Mouse (Mus musculus) ES-Bruce4 (cell line): Measurements from ENCODE around the gene Sptbn1. TPM values are rescaled to one million over a fixed set of nuclear protein-coding genes. Genes with fewer than 3 reads are reported as not detected.

Experiments
- H3K27ac ChIP-seq: 2 replicates; pipeline ENCODE4 v1.5.1; 2012; ENCODE audit warnings: low read length, inconsistent platforms; ENCODE audit not compliant: insufficient read depth
- H3K27me3 ChIP-seq: 2 replicates; pipeline ENCODE4 v1.6.1; 2012; ENCODE audit warnings: mild to moderate bottlenecking, low read length, inconsistent platforms; ENCODE audit not compliant: control insufficient read depth, poor library complexity, insufficient read depth, severe bottlenecking
- H3K36me3 ChIP-seq: 2 replicates; pipeline ENCODE4 v1.6.1; 2012; ENCODE audit warnings: inconsistent platforms, mild to moderate bottlenecking, low read length, moderate library complexity; ENCODE audit not compliant: control insufficient read depth, poor library complexity, insufficient read depth, severe bottlenecking
- H3K4me1 ChIP-seq: one replicate; pipeline ENCODE4 v1.8.1; 2011; ENCODE audit warnings: low read length; ENCODE audit not compliant: control insufficient read depth, insufficient read depth
- H3K4me3 ChIP-seq: 2 replicates; pipeline ENCODE4 v1.5.1; 2011; ENCODE audit warnings: low read depth, mild to moderate bottlenecking, low read length
- H3K9ac ChIP-seq: 2 replicates; pipeline ENCODE4 v1.6.1; 2012; ENCODE audit warnings: low read depth, mild to moderate bottlenecking, inconsistent platforms; ENCODE audit not compliant: poor library complexity, severe bottlenecking
- H3K9me3 ChIP-seq: replicated peaks from 2 replicates; pipeline ENCODE4 v1.6.1; 2012; ENCODE audit warnings: mild to moderate bottlenecking, low read length, inconsistent platforms; ENCODE audit not compliant: control insufficient read depth, poor library complexity, insufficient read depth, severe bottlenecking
- CTCF ChIP-seq: IDR thresholded peaks from one replicate; pipeline ENCODE4 v1.8.1; 2011; ENCODE audit warnings: low read depth, low read length
- EP300 ChIP-seq: IDR thresholded peaks from 2 replicates; pipeline ENCODE4 v1.6.1; 2011; ENCODE audit warnings: low read depth, low read length; ENCODE audit not compliant: insufficient read depth
- POLR2A ChIP-seq: IDR thresholded peaks from one replicate; pipeline ENCODE4 v1.8.1; 2011; ENCODE audit warnings: low read length; ENCODE audit not compliant: insufficient read depth
- polyA plus RNA-seq: library from polyadenylated mRNA; stranded (reverse); fragments of >200 nt; gene quantifications from 2 replicates; pipeline ENCODE4 v1.2.4, GENCODE M21; 2011; ENCODE audit warnings: low read depth; ENCODE audit not compliant: missing spikeins, insufficient read depth, insufficient read length

The Sptbn1 gene
- polyA plus RNA-seq, 1 experiment = 147 TPM

GRCm38 (mm10) chr11:30268648-30269375 lies 837 bp upstream of the Sptbn1 start:
- Histone ChIP-seq H3K9ac (peak overlapping the region; percentile 77), H3K27me3 (peaks cover 4% of the 10 kb centered on the region), H3K4me3 (peak overlapping the region; percentile 67), H3K27ac (no peak overlapping the region), H3K36me3 (no peaks in the 10 kb centered on the region), H3K4me1 (no peaks in the 10 kb centered on the region), H3K9me3 (no peaks in the 10 kb centered on the region)
- TF ChIP-seq EP300 (no peak), POLR2A (no peak), CTCF (no peak)

DNA sequence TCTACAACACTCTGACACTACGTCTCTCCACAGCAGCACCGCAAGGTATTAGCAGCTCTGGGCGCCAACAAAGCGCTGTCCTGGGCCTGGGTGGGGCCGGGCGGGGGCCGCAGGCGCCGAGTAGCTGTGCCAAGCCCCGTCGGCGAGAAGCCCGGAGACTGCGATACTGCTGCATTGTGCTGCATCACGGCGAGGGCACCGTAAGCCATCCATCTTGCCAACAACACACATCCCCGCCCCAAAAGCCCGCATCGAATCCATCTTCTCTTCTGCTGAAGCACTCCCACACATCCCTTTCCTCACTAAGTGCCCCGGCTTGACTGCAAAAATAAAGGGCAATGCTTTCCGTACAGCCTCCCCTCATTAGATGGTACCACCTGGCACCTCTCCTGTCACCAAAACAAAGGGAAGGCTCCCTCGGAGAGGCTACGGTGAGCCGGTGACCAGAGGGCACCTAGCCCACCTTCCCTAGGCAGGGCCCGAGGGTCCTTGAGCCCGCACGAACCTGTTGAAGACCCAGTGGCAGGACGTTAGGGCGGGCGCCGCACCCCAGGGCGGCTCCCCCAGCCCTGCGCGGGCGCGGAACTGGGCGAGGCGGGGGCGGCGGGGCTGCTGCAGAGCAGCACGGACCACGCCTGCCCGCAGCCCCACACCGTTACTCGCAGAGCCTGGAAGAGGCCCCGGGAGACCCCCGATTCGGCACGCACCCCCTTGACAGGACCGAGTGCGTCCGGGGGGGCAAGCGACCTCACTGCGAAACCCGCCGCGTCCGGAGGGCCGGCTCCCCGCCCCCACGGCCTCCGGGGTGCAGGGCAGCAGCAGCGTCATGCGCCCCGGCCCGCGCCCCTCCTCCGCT lies 711 bp downstream of the Sptbn1 start:
- peak overlapping the region; percentile 92 for H3K4me3 ChIP-seq
- no peak overlapping the region for H3K27ac ChIP-seq
- no peaks in the 10 kb centered on the region for H3K36me3 ChIP-seq
- TF ChIP-seq POLR2A (no peak), CTCF (no peak), EP300 (no peak)
- peaks cover 4% of the 10 kb centered on the region for H3K27me3 ChIP-seq
- peak overlapping the region; percentile 77 for H3K9ac ChIP-seq
- no peaks in the 10 kb centered on the region for H3K9me3 ChIP-seq
- no peaks in the 10 kb centered on the region for H3K4me1 ChIP-seq

DNA sequence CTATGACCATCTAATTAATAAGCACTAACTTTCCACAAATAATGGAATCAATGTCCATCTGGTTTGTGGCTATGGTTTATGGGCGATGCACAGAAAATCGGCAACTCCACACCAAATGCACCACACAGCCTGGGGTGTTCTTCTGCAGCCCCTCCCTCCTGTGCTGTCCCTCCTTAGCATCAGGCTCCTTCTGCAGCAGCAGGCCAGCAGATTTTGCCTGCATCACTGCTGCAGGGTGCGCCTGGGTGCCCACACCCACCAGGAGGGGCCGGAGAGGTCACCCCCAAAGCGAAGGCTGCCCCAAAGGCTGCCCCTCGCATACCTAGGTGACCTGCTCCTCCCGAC lies 1.3 kb downstream of the Sptbn1 start:
- H3K27ac ChIP-seq = no peak overlapping the region
- H3K36me3 ChIP-seq = no peaks in the 10 kb centered on the region
- H3K27me3 ChIP-seq = peaks cover 4% of the 10 kb centered on the region
- H3K4me1 ChIP-seq = no peaks in the 10 kb centered on the region
- H3K9me3 ChIP-seq = no peaks in the 10 kb centered on the region
- H3K9ac ChIP-seq = 0 out of 2 replicates have a peak overlapping the region, but pooled peaks have one; percentile 77
- peak overlapping the region; percentile 92 for H3K4me3 ChIP-seq
- no peak for TF ChIP-seq POLR2A
- TF ChIP-seq CTCF = no peak
- no peak for TF ChIP-seq EP300

DNA sequence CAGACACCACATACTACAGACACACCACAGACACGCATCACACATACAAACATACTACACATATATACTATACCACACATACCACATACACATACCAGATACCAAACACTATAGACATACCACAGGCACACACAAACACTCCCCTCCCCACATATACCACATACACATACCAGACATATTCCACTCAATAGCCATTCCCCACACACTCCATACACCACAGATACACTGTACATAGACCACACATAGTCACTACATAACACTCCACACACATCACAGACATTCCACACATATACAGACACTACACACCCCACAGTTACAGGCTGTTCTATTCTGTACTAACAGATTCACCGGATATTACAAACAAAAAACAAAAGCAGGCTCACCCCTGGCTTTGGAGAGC lies 2.3 kb downstream of the Sptbn1 start:
- no peak overlapping the region for H3K27ac ChIP-seq
- no peaks in the 10 kb centered on the region for H3K9me3 ChIP-seq
- H3K9ac ChIP-seq = no peak overlapping the region
- H3K36me3 ChIP-seq = no peaks in the 10 kb centered on the region
- H3K27me3 ChIP-seq = peaks cover 4% of the 10 kb centered on the region
- no peak for TF ChIP-seq CTCF
- TF ChIP-seq POLR2A = no peak
- TF ChIP-seq EP300 = no peak
- H3K4me1 ChIP-seq = no peaks in the 10 kb centered on the region
- H3K4me3 ChIP-seq = no peak overlapping the region

GRCm38 (mm10) chr11:30263627-30264026 lies 4.3 kb downstream of the Sptbn1 start:
- H3K27ac ChIP-seq = no peak overlapping the region

GRCm38 (mm10) chr11:30258739-30259350 lies 9.1 kb downstream of the Sptbn1 start:
- Histone ChIP-seq H3K27ac (no peak overlapping the region), H3K9me3 (no peaks in the 10 kb centered on the region), H3K36me3 (no peaks in the 10 kb centered on the region), H3K4me3 (no peak overlapping the region), H3K9ac (no peak overlapping the region), H3K4me1 (no peaks in the 10 kb centered on the region), H3K27me3 (no peaks in the 10 kb centered on the region; the same call in 1 of the 2 replicates)
- TF ChIP-seq EP300 (no peak), POLR2A (no peak), CTCF (no peak)

More at GRCm38 (mm10) chr11:30263627-30264026, 4.3 kb downstream of the Sptbn1 start:
- Histone ChIP-seq H3K4me3 (no peak overlapping the region), H3K9ac (no peak overlapping the region), H3K27me3 (peaks cover 2% of the 10 kb centered on the region), H3K9me3 (no peaks in the 10 kb centered on the region), H3K36me3 (no peaks in the 10 kb centered on the region), H3K4me1 (no peaks in the 10 kb centered on the region)
- no peak for TF ChIP-seq POLR2A
- no peak for TF ChIP-seq EP300
- TF ChIP-seq CTCF = no peak
